Mouse (Mus musculus): Measurements from ENCODE around the gene Myadml2. TPM values are rescaled to one million over a fixed set of nuclear protein-coding genes. Genes with fewer than 3 reads are reported as not detected.

Gene Myadml2
- polyA plus RNA-seq, 1 experiment from 2014 or later, result 0.57 TPM

DNA sequence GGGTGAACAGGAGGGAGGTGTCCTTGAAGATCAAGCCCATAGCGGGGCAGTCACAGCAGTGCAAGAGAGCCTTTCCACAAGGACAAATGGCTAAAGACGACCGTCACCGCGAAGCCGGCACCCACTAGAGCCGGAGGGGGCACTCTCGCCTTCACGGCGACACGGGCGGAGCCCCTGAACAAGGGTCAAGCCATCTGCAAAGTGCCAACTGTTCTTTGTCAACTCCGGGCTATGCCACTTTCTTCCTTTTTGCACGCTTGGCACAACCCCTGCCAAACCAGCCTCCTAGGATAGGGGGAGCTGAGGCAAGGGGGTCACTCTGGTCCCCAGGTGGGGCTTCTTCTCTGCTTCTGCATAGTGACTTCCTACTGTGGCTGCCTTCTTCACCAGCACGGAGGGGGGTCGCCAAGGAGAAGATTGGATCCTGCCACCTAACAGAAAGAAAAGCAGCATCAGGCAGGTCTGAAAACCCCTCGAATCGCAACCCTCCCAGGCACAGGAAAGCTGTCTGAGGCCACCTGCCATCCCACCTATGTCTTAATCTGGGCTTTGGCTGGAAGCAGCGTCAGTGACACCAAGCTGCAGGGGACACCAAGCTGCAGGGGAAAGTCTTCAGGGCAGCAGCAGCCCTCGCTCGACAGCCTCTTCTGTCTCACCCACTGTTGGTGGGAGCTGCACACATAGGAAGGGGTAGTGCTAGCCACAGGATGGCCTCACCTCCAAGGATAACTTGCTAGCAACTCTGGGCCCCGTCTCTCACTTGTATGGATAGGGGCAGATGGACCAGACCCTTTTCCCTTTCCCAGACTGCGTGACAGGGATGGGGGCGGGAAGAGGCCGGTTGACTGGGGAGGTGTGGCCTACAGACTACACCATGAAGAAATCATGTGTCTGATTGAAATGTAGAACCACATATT is 29.1 kb downstream of the Myadml2 start:
- Histone ChIP-seq H3K36me3 (ENCODE audit: control insufficient read depth, insufficient read depth, low read length) (peaks cover 22% of the 10 kb centered on the region), H3K4me3 (ENCODE audit: low read depth, low read length) (no peak overlapping the region; the same call in 1 of the 2 replicates), H3K27me3 (ENCODE audit: control insufficient read depth, insufficient read depth, low read length) (no peaks in the 10 kb centered on the region), H3K4me2 (no peak overlapping the region), H3K9ac (ENCODE audit: low read length) (no peak overlapping the region), H3K4me1 (ENCODE audit: control insufficient read depth, insufficient read depth, low read length) (peaks cover 10% of the 10 kb centered on the region), H3K27ac (ENCODE audit: low read depth, low read length) (no peak overlapping the region), H3K9me3 (ENCODE audit: control insufficient read depth, low read length) (no peaks in the 10 kb centered on the region)
- ATAC-seq (ENCODE audit: low FRiP score) (no peak), DNase-seq (ENCODE audit: low spot score, missing footprints) (peak; percentile 61)
- WGBS, result 92% methylated on average over 25 of the region's 25 CpGs

DNA sequence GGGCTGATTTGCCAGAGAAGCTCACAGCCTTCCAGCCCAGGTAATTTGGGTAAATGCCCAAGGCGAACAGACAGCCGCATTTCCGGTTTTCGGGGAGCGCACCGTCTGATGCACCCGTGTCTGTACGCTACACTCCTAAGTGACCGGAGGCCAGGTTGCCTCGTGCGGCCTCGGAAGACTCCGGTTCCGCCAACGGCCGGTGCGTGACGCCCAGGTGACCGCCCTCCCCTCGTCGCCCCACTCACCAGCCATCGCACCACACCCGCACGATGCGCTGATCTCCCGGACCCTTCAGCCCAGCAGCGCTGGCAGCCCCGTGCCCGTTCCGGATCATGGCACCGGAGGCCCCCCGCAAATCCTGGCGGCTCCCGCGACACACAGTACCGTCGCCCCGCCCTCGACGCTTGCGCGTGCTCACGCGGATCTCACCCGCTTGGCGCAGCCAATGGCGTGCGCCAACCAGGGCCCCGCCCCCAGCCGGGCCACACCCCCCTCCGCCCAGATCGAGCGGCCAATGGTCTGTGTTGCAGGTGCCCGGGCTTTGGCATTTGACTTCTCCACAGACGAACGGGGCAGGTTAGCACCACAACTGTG is 30.3 kb downstream of the Myadml2 start, which contains the start of gene Pcyt2:
Gene Pcyt2 (minus strand): TSS at position 418 of the 594 bp plus-strand sequence.
- peak within 1 kb of the TSS; percentile 82 for H3K9ac ChIP-seq (ENCODE audit: low read length)
- peak; percentile 95 for ATAC-seq (ENCODE audit: low FRiP score)
- peak within 1 kb of the TSS; percentile 71 for H3K4me2 ChIP-seq
- peaks cover 10% of the 10 kb centered on the region for H3K4me1 ChIP-seq (ENCODE audit: control insufficient read depth, insufficient read depth, low read length)
- H3K4me3 ChIP-seq (ENCODE audit: low read depth, low read length), result peak within 1 kb of the TSS; percentile 73
- H3K36me3 ChIP-seq (ENCODE audit: control insufficient read depth, insufficient read depth, low read length), result peaks cover 22% of the 10 kb centered on the region
- H3K27me3 ChIP-seq (ENCODE audit: control insufficient read depth, insufficient read depth, low read length), result no peaks in the 10 kb centered on the region
- peak within 1 kb of the TSS; percentile 20; the same call in 1 of the 2 replicates for H3K27ac ChIP-seq (ENCODE audit: low read depth, low read length)
- peak; percentile 98 for DNase-seq (ENCODE audit: low spot score, missing footprints)
- under 1% methylated on average over 56 of the region's 56 CpGs for WGBS
- H3K9me3 ChIP-seq (ENCODE audit: control insufficient read depth, low read length), result no peaks in the 10 kb centered on the region

DNA sequence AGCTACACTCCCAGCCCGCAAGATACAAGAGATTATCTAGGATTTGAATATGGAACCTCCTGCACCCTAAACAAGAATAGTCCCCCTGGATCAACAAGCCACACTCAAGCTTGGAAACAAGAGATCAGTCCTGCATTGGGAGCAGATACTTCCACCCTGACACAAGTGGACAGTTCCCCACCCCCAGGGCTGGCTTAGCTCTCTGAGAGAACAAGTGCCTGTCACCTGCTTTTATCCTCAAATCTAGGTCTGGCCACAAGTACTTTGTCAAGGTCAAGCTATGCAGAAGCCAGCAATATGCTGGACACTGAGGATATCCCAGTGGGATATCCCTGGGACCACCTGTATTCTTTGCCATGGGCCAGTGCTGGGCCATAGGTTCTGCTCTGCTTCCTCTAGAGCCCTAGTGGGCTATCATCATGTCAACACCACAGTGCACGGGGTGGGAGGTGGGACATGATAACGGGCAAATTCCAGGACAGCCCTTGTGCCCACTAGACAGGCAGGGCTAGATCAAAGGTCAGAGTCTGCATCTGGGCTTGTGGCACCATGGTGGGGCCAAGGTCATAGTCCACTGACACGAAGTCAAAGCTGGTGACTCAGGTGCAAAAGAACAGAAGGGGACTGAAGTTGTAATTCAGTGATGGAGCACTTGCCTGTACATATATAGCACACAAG is 31.2 kb downstream of the Myadml2 start:
- peak overlapping the region; percentile 82 for H3K9ac ChIP-seq (ENCODE audit: low read length)
- no peak overlapping the region for H3K27ac ChIP-seq (ENCODE audit: low read depth, low read length)
- H3K4me2 ChIP-seq, result peak overlapping the region; percentile 71
- ATAC-seq (ENCODE audit: low FRiP score), result no peak
- peaks cover 10% of the 10 kb centered on the region for H3K4me1 ChIP-seq (ENCODE audit: control insufficient read depth, insufficient read depth, low read length)
- DNase-seq (ENCODE audit: low spot score, missing footprints), result peak; percentile 78
- WGBS, result 55% methylated on average over 4 of the region's 4 CpGs
- H3K9me3 ChIP-seq (ENCODE audit: control insufficient read depth, low read length), result no peaks in the 10 kb centered on the region
- H3K27me3 ChIP-seq (ENCODE audit: control insufficient read depth, insufficient read depth, low read length), result no peaks in the 10 kb centered on the region
- peaks cover 28% of the 10 kb centered on the region for H3K36me3 ChIP-seq (ENCODE audit: control insufficient read depth, insufficient read depth, low read length)
- H3K4me3 ChIP-seq (ENCODE audit: low read depth, low read length), result peak overlapping the region; percentile 73

DNA sequence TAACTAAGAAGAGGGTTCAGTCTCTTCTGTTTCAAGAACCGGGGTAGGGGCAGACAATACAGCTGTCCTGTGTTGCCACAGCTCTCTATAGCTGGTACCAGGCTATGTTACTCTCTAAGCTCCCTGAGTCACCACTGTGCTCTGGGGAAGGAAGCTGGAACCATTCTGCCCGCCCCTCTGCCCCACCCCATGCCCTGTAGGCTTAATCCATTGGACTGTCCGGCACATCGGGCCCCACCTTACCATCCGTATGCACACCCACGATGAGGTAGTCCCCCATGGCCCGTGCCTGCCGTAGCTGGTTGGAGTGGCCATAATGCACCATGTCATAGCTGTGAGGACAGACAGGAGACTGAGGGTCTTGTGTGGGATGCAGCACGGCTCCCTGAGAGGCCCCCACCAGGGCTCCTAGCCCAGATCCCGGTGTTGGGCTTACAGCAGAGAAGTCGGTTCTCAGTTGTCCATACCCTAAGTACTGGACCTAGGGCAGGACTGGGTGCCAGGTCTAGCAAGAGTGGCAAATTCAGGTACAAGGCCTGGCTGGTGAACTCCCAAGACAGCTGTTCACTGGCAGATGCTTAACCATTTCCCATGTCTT is 32.3 kb downstream of the Myadml2 start:
- peaks cover 24% of the 10 kb centered on the region for H3K36me3 ChIP-seq (ENCODE audit: control insufficient read depth, insufficient read depth, low read length)
- ATAC-seq (ENCODE audit: low FRiP score), result no peak
- 92% methylated on average over 11 of the region's 11 CpGs for WGBS
- H3K4me3 ChIP-seq (ENCODE audit: low read depth, low read length), result no peak overlapping the region
- H3K27ac ChIP-seq (ENCODE audit: low read depth, low read length), result no peak overlapping the region
- no peak overlapping the region for H3K4me2 ChIP-seq
- no peaks in the 10 kb centered on the region for H3K9me3 ChIP-seq (ENCODE audit: control insufficient read depth, low read length)
- H3K4me1 ChIP-seq (ENCODE audit: control insufficient read depth, insufficient read depth, low read length), result peaks cover 10% of the 10 kb centered on the region
- DNase-seq (ENCODE audit: low spot score, missing footprints), result no peak
- H3K27me3 ChIP-seq (ENCODE audit: control insufficient read depth, insufficient read depth, low read length), result no peaks in the 10 kb centered on the region
- no peak overlapping the region for H3K9ac ChIP-seq (ENCODE audit: low read length)

DNA sequence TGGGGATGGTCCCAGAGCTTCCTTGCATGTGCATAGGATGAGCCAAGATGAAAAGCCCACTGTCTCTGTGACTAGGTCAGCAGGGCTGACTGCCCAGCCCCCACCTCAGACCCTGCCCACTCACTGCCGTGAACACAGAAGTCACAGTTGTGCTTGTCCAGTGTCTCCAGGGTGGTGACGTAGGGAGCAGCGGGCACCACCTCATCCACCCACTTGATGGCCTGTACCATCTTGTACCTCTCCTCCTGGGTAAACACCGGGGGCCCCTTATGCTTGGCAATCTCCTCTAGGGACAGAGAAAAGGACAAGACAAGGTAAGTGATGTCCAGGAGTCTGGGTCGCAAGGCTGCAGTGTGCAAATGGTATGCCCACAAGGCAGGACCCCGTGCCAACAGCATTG is 32.8 kb downstream of the Myadml2 start:
- no peaks in the 10 kb centered on the region for H3K27me3 ChIP-seq (ENCODE audit: control insufficient read depth, insufficient read depth, low read length)
- no peak for ATAC-seq (ENCODE audit: low FRiP score)
- no peak overlapping the region for H3K4me3 ChIP-seq (ENCODE audit: low read depth, low read length)
- DNase-seq (ENCODE audit: low spot score, missing footprints), result no peak
- 91% methylated on average over 6 of the region's 6 CpGs for WGBS
- peaks cover 23% of the 10 kb centered on the region for H3K36me3 ChIP-seq (ENCODE audit: control insufficient read depth, insufficient read depth, low read length)
- peaks cover 10% of the 10 kb centered on the region for H3K4me1 ChIP-seq (ENCODE audit: control insufficient read depth, insufficient read depth, low read length)
- no peak overlapping the region for H3K4me2 ChIP-seq
- H3K9ac ChIP-seq (ENCODE audit: low read length), result no peak overlapping the region
- H3K27ac ChIP-seq (ENCODE audit: low read depth, low read length), result no peak overlapping the region
- no peaks in the 10 kb centered on the region for H3K9me3 ChIP-seq (ENCODE audit: control insufficient read depth, low read length)

DNA sequence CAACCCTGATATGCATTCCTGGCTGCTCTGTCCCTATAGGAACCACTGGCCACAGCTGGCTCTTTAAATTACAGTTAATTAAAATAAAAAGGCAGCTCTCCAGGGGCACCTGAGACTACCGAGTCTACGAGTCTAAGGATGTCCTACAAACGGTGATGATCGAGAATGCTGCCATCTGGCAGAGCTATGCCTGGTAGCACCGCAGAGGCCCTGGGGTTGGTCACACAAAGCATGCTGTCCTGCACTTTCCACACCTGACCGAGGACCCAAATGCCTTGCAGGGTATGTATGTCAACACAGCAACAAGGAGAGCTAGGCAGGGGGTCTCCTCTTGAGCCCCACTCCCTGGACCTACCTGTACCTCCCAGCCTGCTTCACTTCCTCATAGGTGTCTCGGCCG is 34.0 kb downstream of the Myadml2 start:
- ATAC-seq (ENCODE audit: low FRiP score), result no peak
- Histone ChIP-seq H3K36me3 (ENCODE audit: control insufficient read depth, insufficient read depth, low read length) (peaks cover 19% of the 10 kb centered on the region), H3K27me3 (ENCODE audit: control insufficient read depth, insufficient read depth, low read length) (peaks cover 3% of the 10 kb centered on the region; the same call in 1 of the 2 replicates), H3K4me2 (no peak overlapping the region), H3K9ac (ENCODE audit: low read length) (no peak overlapping the region), H3K27ac (ENCODE audit: low read depth, low read length) (no peak overlapping the region), H3K9me3 (ENCODE audit: control insufficient read depth, low read length) (no peaks in the 10 kb centered on the region), H3K4me3 (ENCODE audit: low read depth, low read length) (no peak overlapping the region), H3K4me1 (ENCODE audit: control insufficient read depth, insufficient read depth, low read length) (peaks cover 11% of the 10 kb centered on the region)
- WGBS, result 91% methylated on average over 8 of the region's 8 CpGs
- no peak for DNase-seq (ENCODE audit: low spot score, missing footprints)

DNA sequence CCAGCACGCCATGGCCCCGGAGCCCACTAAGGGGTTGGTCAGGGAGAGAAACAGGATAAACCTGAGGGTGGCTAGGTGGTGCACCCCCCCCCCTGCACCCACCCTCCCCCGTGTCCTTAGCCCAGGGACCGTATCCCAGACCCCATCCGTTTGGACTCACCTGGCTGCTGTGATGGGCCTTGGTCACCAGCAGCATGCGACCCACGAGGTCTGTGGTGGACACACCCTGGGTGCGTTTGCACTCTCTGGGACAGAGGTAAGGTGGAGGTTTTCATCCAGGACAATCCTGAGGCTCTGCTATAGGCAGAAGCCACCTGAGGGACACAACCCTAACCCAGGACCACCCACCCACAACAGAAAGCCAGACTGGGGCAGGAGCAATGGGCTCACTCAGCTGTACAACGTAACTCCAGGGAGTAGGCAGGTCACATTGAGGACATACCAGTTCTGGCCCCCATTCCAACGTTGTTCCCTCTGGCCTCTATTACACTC is 34.4 kb downstream of the Myadml2 start:
- H3K27ac ChIP-seq (ENCODE audit: low read depth, low read length), result no peak overlapping the region
- no peaks in the 10 kb centered on the region for H3K9me3 ChIP-seq (ENCODE audit: control insufficient read depth, low read length)
- 90% methylated on average over 10 of the region's 10 CpGs for WGBS
- peaks cover 15% of the 10 kb centered on the region for H3K4me1 ChIP-seq (ENCODE audit: control insufficient read depth, insufficient read depth, low read length)
- ATAC-seq (ENCODE audit: low FRiP score) (no peak), DNase-seq (ENCODE audit: low spot score, missing footprints) (no peak)
- H3K4me3 ChIP-seq (ENCODE audit: low read depth, low read length), result no peak overlapping the region
- H3K4me2 ChIP-seq, result no peak overlapping the region
- peaks cover 15% of the 10 kb centered on the region for H3K36me3 ChIP-seq (ENCODE audit: control insufficient read depth, insufficient read depth, low read length)
- H3K27me3 ChIP-seq (ENCODE audit: control insufficient read depth, insufficient read depth, low read length), result peaks cover 4% of the 10 kb centered on the region; the same call in 1 of the 2 replicates
- H3K9ac ChIP-seq (ENCODE audit: low read length), result no peak overlapping the region

DNA sequence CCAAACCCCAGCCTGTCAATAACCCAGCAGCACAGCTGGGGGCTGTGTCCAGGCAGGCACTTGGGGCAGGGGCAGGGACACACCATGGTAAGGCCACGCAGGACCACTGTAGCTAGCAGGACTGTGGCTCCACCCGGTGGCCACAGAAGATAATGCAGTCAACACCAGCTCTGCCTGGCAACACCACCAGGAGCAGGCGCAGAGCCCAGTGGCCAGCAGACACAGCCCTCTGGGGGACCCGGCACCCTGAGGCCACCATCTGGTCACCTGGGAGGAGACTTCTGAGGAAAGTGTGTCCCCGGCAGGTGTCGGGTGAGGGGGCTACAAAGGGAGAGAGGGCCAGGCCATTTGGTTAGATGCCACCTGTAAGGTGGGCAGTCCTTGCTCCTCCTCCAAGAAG is 35.2 kb downstream of the Myadml2 start:
- Histone ChIP-seq H3K4me3 (ENCODE audit: low read depth, low read length) (no peak overlapping the region), H3K9me3 (ENCODE audit: control insufficient read depth, low read length) (no peaks in the 10 kb centered on the region), H3K36me3 (ENCODE audit: control insufficient read depth, insufficient read depth, low read length) (peaks cover 11% of the 10 kb centered on the region), H3K9ac (ENCODE audit: low read length) (no peak overlapping the region), H3K4me2 (no peak overlapping the region), H3K27me3 (ENCODE audit: control insufficient read depth, insufficient read depth, low read length) (peaks cover 4% of the 10 kb centered on the region; the same call in 1 of the 2 replicates), H3K4me1 (ENCODE audit: control insufficient read depth, insufficient read depth, low read length) (peaks cover 18% of the 10 kb centered on the region), H3K27ac (ENCODE audit: low read depth, low read length) (no peak overlapping the region)
- WGBS, result 46% methylated on average over 6 of the region's 6 CpGs
- peak; percentile 28; the same call in 1 of the 2 replicates for ATAC-seq (ENCODE audit: low FRiP score)
- peak; percentile 96 for DNase-seq (ENCODE audit: low spot score, missing footprints)
